39 mouse cellular contexts compared by ENCODE assay signal in genomic region chr17:40519818-40520217, GRCm38 (mm10). TPM values are rescaled to one million over a fixed set of nuclear protein-coding genes. Genes with fewer than 3 reads are reported as not detected.
DNase-seq lines count a peak whose midpoint lies in the region; ATAC-seq and TF ChIP-seq lines count a peak whose summit lies in the region.
"Had no signal": no experiment of that assay in that cellular context is flagged by ENCODE, and none has a peak within 500 bp of the region (broad histone marks: within the 10 kb centered on the region; RNA-seq: fewer than 3 reads in every experiment).

TSS of gene Esp8 (plus strand) at chr17:40520022.

- in situ Hi-C loops in ES-E14 (cut with MboI; ENCODE audit: low sequenced_read_pairs in 2 of 2, unreplicated experiment in 2 of 2): no loop called here

- no peaks in the 10 kb centered on the region for H3K27me3 ChIP-seq in heart, embryonic 11.5 days (ENCODE audit: control insufficient read depth, insufficient read depth, low read length)
- no peaks in the 10 kb centered on the region for H3K27me3 ChIP-seq in lung, postnatal 0 days (replicated peaks; ENCODE audit: insufficient read depth, low read length)
- H3K27me3 ChIP-seq: embryonic facial prominence, embryonic 13.5 days; forebrain, embryonic 15.5 days; heart, embryonic 13.5 days; limb, embryonic 12.5 days; liver, embryonic 15.5 days; lung, embryonic 15.5 days; neural tube, embryonic 12.5 days; Patski had no signal

- H3K4me2 ChIP-seq in heart, embryonic 11.5 days: no peak within 1 kb of the TSS
- H3K4me2 ChIP-seq in lung, postnatal 0 days (replicated peaks; ENCODE audit: low read depth, low read length): no peak within 1 kb of the TSS
- H3K4me2 ChIP-seq: embryonic facial prominence, embryonic 13.5 days; forebrain, embryonic 15.5 days; heart, embryonic 13.5 days; hindbrain, embryonic 14.5 days; limb, embryonic 12.5 days; liver, embryonic 15.5 days; lung, embryonic 15.5 days; midbrain, embryonic 11.5 days; neural tube, embryonic 12.5 days had no signal

- H3K36me3 ChIP-seq in heart, embryonic 11.5 days (ENCODE audit: control insufficient read depth, insufficient read depth, low read length): no peaks in the 10 kb centered on the region
- no peaks in the 10 kb centered on the region for H3K36me3 ChIP-seq in lung, postnatal 0 days (ENCODE audit: insufficient read depth, low read length)
- H3K36me3 ChIP-seq in ES-E14 (ENCODE audit: control insufficient read depth, insufficient read depth, low read length, poor library complexity, severe bottlenecking): no peaks in the 10 kb centered on the region
- H3K36me3 ChIP-seq: embryonic facial prominence, embryonic 13.5 days; forebrain, embryonic 15.5 days; heart, embryonic 13.5 days; limb, embryonic 12.5 days; liver, embryonic 15.5 days; lung, embryonic 15.5 days; neural tube, embryonic 12.5 days had no signal

- peak; percentile 82 for DNase-seq in heart, adult 11 months
- peak; percentile 11 for DNase-seq in lung, postnatal 0 days (ENCODE audit: low spot score)
- DNase-seq in lung, postnatal 10 days: no peak
- peak; percentile 31 for DNase-seq in ES-E14 (ENCODE audit: low read depth, low spot score)
- peak; percentile 6 for DNase-seq in brain, embryonic 14.5 days (ENCODE audit: low read depth)
- DNase-seq in testis, postnatal 14 days (ENCODE audit: low spot score): no peak
- DNase-seq: adrenal gland, adult 2 months; adrenal gland, postnatal 36 days; B cell, adult 2 months; cerebellum, adult 2 months; cerebellum, postnatal 14 days; gastrocnemius, adult 2 months; gastrocnemius, postnatal 36 days; heart, adult 2 months; heart, postnatal 10 days; thymus, postnatal 4 days had no signal

- no peak within 1 kb of the TSS for H3K4me3 ChIP-seq in heart, embryonic 11.5 days (ENCODE audit: low read depth, low read length)
- H3K4me3 ChIP-seq in lung, postnatal 0 days (ENCODE audit: low read depth, low read length): no peak within 1 kb of the TSS
- no peak within 1 kb of the TSS for H3K4me3 ChIP-seq in ES-E14 (ENCODE audit: insufficient read depth in 1 of 2, low read depth in 1 of 2, low read length in 2 of 2, poor library complexity in 1 of 2, severe bottlenecking in 1 of 2)
- H3K4me3 ChIP-seq: embryonic facial prominence, embryonic 13.5 days; forebrain, embryonic 15.5 days; gastrocnemius, adult 2 months; heart, adult 2 months; heart, embryonic 13.5 days; limb, embryonic 12.5 days; liver, embryonic 15.5 days; lung, embryonic 15.5 days; myocyte; neural tube, embryonic 12.5 days had no signal

- H3K27ac ChIP-seq in heart, embryonic 11.5 days (ENCODE audit: low read depth, low read length): no peak within 1 kb of the TSS
- no peak within 1 kb of the TSS for H3K27ac ChIP-seq in lung, postnatal 0 days (ENCODE audit: low read length)
- no peak within 1 kb of the TSS for H3K27ac ChIP-seq in ES-E14 (ENCODE audit: insufficient read depth, low read depth, low read length, poor library complexity, severe bottlenecking)
- H3K27ac ChIP-seq: embryonic facial prominence, embryonic 13.5 days; forebrain, embryonic 15.5 days; gastrocnemius, adult 2 months; heart, adult 2 months; heart, embryonic 13.5 days; hindbrain, embryonic 14.5 days; limb, embryonic 12.5 days; liver, embryonic 15.5 days; lung, embryonic 15.5 days; neural tube, embryonic 12.5 days had no signal

- no peak for TF ChIP-seq CTCF in lung, postnatal 0 days (IDR thresholded peaks at IDR 0.05)
- no peak for TF ChIP-seq CTCF in brain, embryonic 14.5 days (IDR thresholded peaks at IDR 0.05; ENCODE audit: borderline replicate concordance, extremely low read depth, insufficient read depth, insufficient read length)

- ATAC-seq in heart, embryonic 11.5 days (replicated peaks; ENCODE audit: insufficient number of reproducible peaks, low FRiP score, low TSS enrichment): no peak
- no peak for ATAC-seq in lung, postnatal 0 days
- ATAC-seq: forebrain, embryonic 15.5 days; intestine, postnatal 0 days; Patski had no signal

- no peak within 1 kb of the TSS for H3K9ac ChIP-seq in heart, embryonic 11.5 days (ENCODE audit: low read depth, low read length)
- no peak within 1 kb of the TSS for H3K9ac ChIP-seq in lung, postnatal 0 days (replicated peaks; ENCODE audit: low read depth)
- H3K9ac ChIP-seq in ES-E14 (ENCODE audit: insufficient read depth, low read depth, low read length, poor library complexity, severe bottlenecking): no peak within 1 kb of the TSS
- H3K9ac ChIP-seq: embryonic facial prominence, embryonic 13.5 days; forebrain, embryonic 15.5 days; heart, embryonic 13.5 days; hindbrain, embryonic 14.5 days; limb, embryonic 12.5 days; liver, embryonic 15.5 days; lung, embryonic 15.5 days; neural tube, embryonic 12.5 days had no signal

- no peak for TF ChIP-seq POLR2A in brain, embryonic 14.5 days (IDR thresholded peaks at IDR 0.05; ENCODE audit: borderline replicate concordance, extremely low read depth, insufficient read depth, insufficient read length, poor library complexity, severe bottlenecking)

- TF ChIP-seq EP300 in lung, postnatal 0 days (IDR thresholded peaks at IDR 0.05): no peak

- H3K9me3 ChIP-seq in heart, embryonic 11.5 days (replicated peaks; ENCODE audit: control insufficient read depth, low read length): no peaks in the 10 kb centered on the region
- H3K9me3 ChIP-seq in lung, postnatal 0 days (ENCODE audit: low read length): no peaks in the 10 kb centered on the region
- H3K9me3 ChIP-seq in ES-E14 (ENCODE audit: control insufficient read depth, insufficient read depth, low read depth, low read length): no peaks in the 10 kb centered on the region
- H3K9me3 ChIP-seq: embryonic facial prominence, embryonic 13.5 days; forebrain, embryonic 15.5 days; heart, embryonic 13.5 days; limb, embryonic 12.5 days; liver, embryonic 15.5 days; lung, embryonic 15.5 days; neural tube, embryonic 12.5 days had no signal

- no peaks in the 10 kb centered on the region for H3K4me1 ChIP-seq in heart, embryonic 11.5 days (ENCODE audit: control insufficient read depth, insufficient read depth, low read length)
- no peaks in the 10 kb centered on the region for H3K4me1 ChIP-seq in lung, postnatal 0 days (ENCODE audit: insufficient read depth, low read depth, low read length)
- H3K4me1 ChIP-seq in ES-E14 (ENCODE audit: control insufficient read depth in 2 of 2, insufficient read depth in 2 of 2, low read length in 2 of 2, poor library complexity in 1 of 2): 0 out of 4 replicates have a peak, but pooled peaks cover 0 to 2% of the 10 kb centered on the region in 2 experiments
- H3K4me1 ChIP-seq: embryonic facial prominence, embryonic 13.5 days; forebrain, embryonic 15.5 days; heart, embryonic 13.5 days; limb, embryonic 12.5 days; liver, embryonic 15.5 days; lung, embryonic 15.5 days; neural tube, embryonic 12.5 days had no signal

- 67% methylated on average over 3 of the region's 3 CpGs for WGBS in heart, embryonic 11.5 days (ENCODE audit: insufficient replicate concordance)
- 35% methylated on average over 3 of the region's 3 CpGs for WGBS in lung, postnatal 0 days

TF ChIP-seq in ES-E14, 5 proteins besides CTCF, POLR2A, EP300 and RAD21:
- TF ChIP-seq CHD2 (IDR thresholded peaks at IDR 0.05; ENCODE audit: low read depth, low read length): no peak
- no peak for TF ChIP-seq ZC3H11A (IDR thresholded peaks at IDR 0.05; ENCODE audit: borderline replicate concordance, low read depth, low read length)
- TF ChIP-seq ZNF384 (IDR thresholded peaks at IDR 0.05; ENCODE audit: low read depth, low read length): peak; percentile 27; the same call in 1 of the 2 replicates
- TF ChIP-seq HCFC1 (IDR thresholded peaks at IDR 0.05; ENCODE audit: borderline replicate concordance, insufficient read depth, low read length): no peak
TF ChIP-seq in ES-E14: peak in this region for 1.

RNA-seq across cellular contexts. Expression of gene Esp8, which starts in this region (rescaled TPM):
- not detected in 2 replicates for polyA plus RNA-seq in heart, embryonic 11.5 days (2014; fragmentation: Nextera tagmentation; extraction: Ambion mirVana)
- polyA plus RNA-seq in lung, postnatal 0 days (2015; fragmentation: Nextera tagmentation; extraction: Ambion mirVana): not detected in 2 replicates
- not detected in 2 replicates for total RNA-seq in ES-E14 (2012; rRNA removed)
- not detected in 2 replicates for polyA plus RNA-seq in brain, embryonic 14.5 days (2012; rRNA removed)
- total RNA-seq: adrenal gland, adult 2 months; adrenal gland, postnatal 36 days; gastrocnemius, adult 2 months; gastrocnemius, postnatal 36 days; heart, adult 2 months; heart, postnatal 10 days; hematopoietic stem cell, adult 5-6 weeks; layer of hippocampus, postnatal 10 days; left cerebral cortex, adult 18-20 months; left cerebral cortex, postnatal 25 days; liver, adult 2 months; megakaryocyte progenitor cell, adult 5-6 weeks; MEL; midbrain, postnatal 0 days had no signal
- polyA plus RNA-seq: adrenal gland, adult 2 months; cerebellum, adult 2 months; cortical plate, adult 2 months; embryonic facial prominence, embryonic 13.5 days; forebrain, embryonic 15.5 days; heart, adult 2 months; heart, embryonic 13.5 days; hindbrain, embryonic 14.5 days; intestine, postnatal 0 days; kidney, embryonic 14.5 days; limb, embryonic 12.5 days; liver, adult 2 months; liver, embryonic 15.5 days; lung, embryonic 15.5 days; midbrain, embryonic 11.5 days; midbrain, postnatal 0 days; myocyte; neural tube, embryonic 12.5 days; Patski had no signal

Comparison
In these comparisons a context has a peak if more than half of its experiments do, and no peak if none do; other contexts are left out.
1. Peak in DNase-seq in lung, postnatal 0 days; RNA of the gene not detected or under 1 TPM.
2. Peak in DNase-seq in ES-E14; RNA of the gene not detected or under 1 TPM.
3. Peak in DNase-seq in brain, embryonic 14.5 days; RNA of the gene not detected or under 1 TPM.